Mouse (Mus musculus): ENCODE results near the gene Wdr82.

DNA sequence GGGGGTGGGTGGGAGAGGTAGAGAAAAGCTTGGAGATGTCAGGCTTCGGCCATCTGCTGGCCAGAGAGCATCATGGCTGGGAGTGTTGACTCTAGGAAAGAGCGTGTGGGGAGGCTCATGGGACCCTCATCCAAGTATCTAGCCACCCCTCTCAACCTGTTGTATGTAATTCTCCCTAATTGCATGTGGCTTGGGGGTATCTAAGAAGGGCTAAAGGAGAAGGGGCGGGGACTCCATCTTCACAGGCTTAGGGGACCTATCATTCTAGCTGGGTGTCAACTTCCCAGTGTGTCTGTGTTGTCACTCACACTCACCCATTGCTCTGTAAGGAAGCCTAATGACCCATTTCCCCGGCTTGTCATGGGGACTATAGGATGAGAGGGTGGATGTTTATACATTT is 61.1 kb downstream of the Wdr82 start:
- TF ChIP-seq CTCF (IDR thresholded peaks at IDR 0.05; ENCODE audit: borderline replicate concordance, extremely low read depth, insufficient read depth, insufficient read length) (no peak), POLR2A (IDR thresholded peaks at IDR 0.05; ENCODE audit: borderline replicate concordance, extremely low read depth, insufficient read depth, insufficient read length, poor library complexity, severe bottlenecking) (no peak)

All from brain, embryonic 14.5 days (tissue).